Mouse (Mus musculus) lung, postnatal 25 days (tissue): ENCODE data around the gene Mapk8ip2.

Experiments
- DNase-seq: peaks from one replicate; pipeline ENCODE4 v3.0.0; 2022; ENCODE audit warnings: low spot score

Mapk8ip2 gene

GRCm38 (mm10) chr15:89488182-89488581 is 34.5 kb downstream of the Mapk8ip2 start:
- no peak for DNase-seq

- no peak for DNase-seq
Observed at GRCm38 (mm10) chr15:89488611-89489117, 35.0 kb downstream of the Mapk8ip2 start.

- DNase-seq: no peak
Observed at GRCm38 (mm10) chr15:89494970-89495369, 41.3 kb downstream of the Mapk8ip2 start.

- DNase-seq: no peak
Observed at GRCm38 (mm10) chr15:89496131-89496530, 42.4 kb downstream of the Mapk8ip2 start.

GRCm38 (mm10) chr15:89496841-89497240 is 43.1 kb downstream of the Mapk8ip2 start:
- DNase-seq: no peak

GRCm38 (mm10) chr15:89497391-89498048 is 43.8 kb downstream of the Mapk8ip2 start:
- DNase-seq: peak; percentile 90

GRCm38 (mm10) chr15:89498049-89498960 is 44.6 kb downstream of the Mapk8ip2 start:
- peak; percentile 40 for DNase-seq

- no peak for DNase-seq
Observed at GRCm38 (mm10) chr15:89498961-89499688, 45.4 kb downstream of the Mapk8ip2 start, which contains the start of gene Shank3. Gene Shank3 (plus strand): TSS chr15:89499623.

- no peak for DNase-seq
Observed at GRCm38 (mm10) chr15:89499784-89500220, 46.1 kb downstream of the Mapk8ip2 start.

GRCm38 (mm10) chr15:89500221-89500791 is 46.6 kb downstream of the Mapk8ip2 start:
- no peak for DNase-seq

GRCm38 (mm10) chr15:89501321-89501720 is 47.6 kb downstream of the Mapk8ip2 start:
- DNase-seq: no peak

- DNase-seq: no peak
Observed at GRCm38 (mm10) chr15:89504838-89505237, 51.1 kb downstream of the Mapk8ip2 start.

- peak; percentile 43 for DNase-seq
Observed at GRCm38 (mm10) chr15:89507751-89508150, 54.0 kb downstream of the Mapk8ip2 start.

GRCm38 (mm10) chr15:89512679-89513078 is 59.0 kb downstream of the Mapk8ip2 start:
- DNase-seq: no peak
